Mouse (Mus musculus): ENCODE measurements around the gene Pigh. TPM values are rescaled to one million over a fixed set of nuclear protein-coding genes. Genes with fewer than 3 reads are reported as not detected.

The Pigh gene
- 1 to 10 TPM; 1.7 to 2.4 TPM for total RNA-seq (2021)
- long read RNA-seq, experiment 1, partial matches to known transcripts: 0 of 1 reads
- long read RNA-seq, experiment 1, other reads (novel, unspliced or antisense): 0 of 1 reads
- long read RNA-seq, experiment 2: 0 reads

GRCm38 (mm10) chr12:79089182-79089812 is at the start of gene Pigh:
Gene Pigh (minus strand): TSS chr12:79089651.
- DNase-seq (ENCODE audit: low spot score): peak; percentile 77

GRCm38 (mm10) chr12:79138999-79139398 is 49.5 kb upstream of the Pigh start:
- DNase-seq (ENCODE audit: low spot score): no peak

DNA sequence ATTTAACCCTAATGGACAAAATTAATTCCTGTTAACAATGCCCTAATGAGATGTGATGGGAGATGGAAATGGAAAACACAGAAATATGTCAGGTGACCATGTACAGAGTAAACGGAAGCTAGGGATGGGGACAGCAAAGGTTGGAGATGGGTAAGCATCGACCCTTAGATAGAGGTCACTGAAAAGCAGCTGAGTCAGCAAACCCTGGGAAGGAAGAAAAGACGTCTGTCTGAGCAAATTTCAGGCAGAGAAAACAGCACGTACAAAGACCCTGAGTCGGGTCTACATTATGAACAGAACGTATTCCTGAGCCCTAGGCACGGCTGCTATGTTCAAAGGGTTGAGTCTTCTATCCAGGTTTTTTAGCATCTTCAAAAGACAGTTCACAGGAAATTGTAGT is 47.5 kb upstream of the Pigh start:
- no peak for DNase-seq (ENCODE audit: low spot score)

DNA sequence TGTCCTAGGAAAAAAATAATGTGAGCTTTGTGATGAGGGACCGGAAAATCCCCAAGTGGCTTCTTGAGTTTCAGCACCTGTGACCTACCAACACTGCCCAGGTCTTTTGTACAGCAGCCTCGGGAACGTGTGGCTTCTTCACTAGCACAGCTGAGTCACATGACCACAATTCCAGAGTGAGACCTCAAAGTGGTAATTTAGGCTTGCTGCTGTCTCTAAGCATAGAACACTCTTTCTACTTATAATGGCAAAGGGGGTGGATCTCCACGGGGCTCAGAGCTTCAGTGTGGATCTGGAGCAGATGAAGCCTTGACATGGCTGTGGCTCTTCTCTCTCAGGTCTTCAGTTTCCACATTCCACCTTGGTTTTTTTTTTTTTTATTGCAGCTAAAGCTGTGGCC is 45.7 kb upstream of the Pigh start:
- DNase-seq (ENCODE audit: low spot score): no peak

GRCm38 (mm10) chr12:79134676-79135075 is 45.2 kb upstream of the Pigh start:
- no peak for DNase-seq (ENCODE audit: low spot score)

DNA sequence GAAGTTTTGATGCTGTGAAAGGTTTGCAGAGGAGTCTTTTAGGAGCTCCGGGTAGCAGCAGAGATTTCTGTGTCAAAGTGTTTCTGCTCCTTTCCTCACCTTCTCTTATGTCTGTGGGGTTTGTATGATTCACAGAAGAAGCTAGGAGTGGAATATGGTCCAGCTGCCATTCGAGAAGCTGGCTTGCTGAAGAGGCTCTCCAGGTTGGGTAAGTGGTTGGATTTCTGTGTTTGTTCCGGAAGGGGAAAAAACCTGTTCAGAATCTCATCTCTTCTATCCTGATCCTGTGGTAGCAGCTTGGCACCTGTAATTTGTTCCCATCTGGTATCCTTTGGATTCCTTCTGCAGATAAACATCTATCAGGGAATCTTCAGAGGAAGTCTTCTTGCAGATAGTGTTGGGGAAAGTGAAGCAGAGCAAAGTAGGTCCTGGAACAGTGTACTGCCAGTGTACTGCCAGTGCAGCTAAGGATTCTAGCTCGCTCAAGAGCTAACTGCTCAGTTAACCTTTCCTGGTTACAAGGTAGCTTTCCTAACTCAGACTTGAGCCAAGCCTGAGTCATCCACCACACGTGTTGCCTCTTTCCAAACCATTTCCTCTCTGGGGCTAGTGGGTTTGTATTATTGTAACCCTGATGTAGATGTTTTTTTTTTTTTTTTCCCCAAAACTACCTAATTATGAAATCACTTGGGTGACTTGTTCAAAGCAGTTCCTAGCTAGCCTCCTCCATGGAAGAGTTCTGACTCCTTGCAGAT is 42.4 kb upstream of the Pigh start:
- no peak for DNase-seq (ENCODE audit: low spot score)

GRCm38 (mm10) chr12:79131178-79131675 is 41.8 kb upstream of the Pigh start:
- DNase-seq (ENCODE audit: low spot score): no peak

DNA sequence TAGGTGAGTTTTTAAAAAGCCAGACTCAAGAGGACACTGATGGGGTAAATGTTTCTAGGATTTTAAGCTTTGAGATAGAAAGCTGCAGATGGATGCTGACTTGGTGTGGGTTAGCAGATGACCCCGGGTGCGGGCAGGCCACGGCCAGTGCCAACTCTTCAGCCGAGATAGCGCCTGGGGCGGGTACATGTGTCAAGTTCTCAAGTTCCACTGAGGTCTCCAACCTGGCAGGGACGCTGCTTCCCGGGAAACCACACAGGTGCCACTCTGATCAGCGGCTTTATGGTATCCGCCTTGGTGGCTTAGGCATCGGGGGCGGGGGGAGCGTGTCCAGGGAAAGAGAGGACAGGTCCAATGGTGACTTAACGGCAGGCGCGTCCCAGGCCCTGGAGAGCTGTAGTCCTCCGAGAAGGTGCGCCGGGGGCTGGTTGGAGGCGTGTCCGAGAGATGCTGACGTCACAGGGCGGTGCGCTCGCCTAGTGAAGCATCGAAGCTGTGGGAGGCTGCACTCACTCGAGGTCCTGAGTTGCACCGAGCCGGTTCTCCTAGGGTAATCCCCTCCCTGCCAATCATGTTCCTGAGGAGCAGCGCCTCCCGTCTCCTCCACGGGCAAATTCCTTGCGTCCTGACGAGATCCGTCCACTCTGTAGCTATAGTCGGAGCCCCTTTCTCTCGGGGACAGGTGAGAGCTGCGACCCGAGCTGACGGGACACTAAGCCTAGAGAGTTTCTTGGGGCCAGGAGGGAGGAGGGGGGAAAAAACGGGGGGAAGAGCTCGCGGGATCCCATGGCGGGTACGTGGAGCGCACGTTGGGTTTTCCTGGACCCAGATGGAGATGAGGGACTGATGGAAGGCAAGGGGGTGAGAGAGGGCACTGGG is 41.1 kb upstream of the Pigh start, which contains the start of gene Arg2:
TSS of gene Arg2 (plus strand) at position 479 of the 879 bp plus-strand sequence.
- peak; percentile 29 for DNase-seq (ENCODE audit: low spot score)

DNA sequence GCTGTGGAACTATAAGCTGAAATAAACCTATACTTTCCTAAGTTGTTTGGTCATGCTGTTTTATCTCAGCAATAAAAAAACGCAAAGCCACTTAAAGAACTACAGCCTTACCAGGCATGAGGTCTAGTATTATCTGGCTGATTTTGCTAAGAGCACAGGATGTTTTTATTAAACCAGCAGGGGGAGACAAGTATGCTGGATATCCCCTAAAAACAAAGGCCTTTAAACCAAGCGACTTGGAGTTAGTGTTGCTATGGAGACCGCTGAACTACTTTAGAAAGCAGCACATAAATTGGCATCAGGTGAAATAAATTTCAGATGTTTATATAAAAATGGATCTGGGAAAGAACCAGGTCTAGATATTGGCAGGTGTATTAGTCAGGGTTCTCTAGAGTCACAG is 33.4 kb upstream of the Pigh start:
- no peak for DNase-seq (ENCODE audit: low spot score)

- DNase-seq (ENCODE audit: low spot score): no peak
Observed at GRCm38 (mm10) chr12:79118991-79119390, 29.5 kb upstream of the Pigh start.

- no peak for DNase-seq (ENCODE audit: low spot score)
Observed at GRCm38 (mm10) chr12:79105312-79105711, 15.9 kb upstream of the Pigh start.

DNA sequence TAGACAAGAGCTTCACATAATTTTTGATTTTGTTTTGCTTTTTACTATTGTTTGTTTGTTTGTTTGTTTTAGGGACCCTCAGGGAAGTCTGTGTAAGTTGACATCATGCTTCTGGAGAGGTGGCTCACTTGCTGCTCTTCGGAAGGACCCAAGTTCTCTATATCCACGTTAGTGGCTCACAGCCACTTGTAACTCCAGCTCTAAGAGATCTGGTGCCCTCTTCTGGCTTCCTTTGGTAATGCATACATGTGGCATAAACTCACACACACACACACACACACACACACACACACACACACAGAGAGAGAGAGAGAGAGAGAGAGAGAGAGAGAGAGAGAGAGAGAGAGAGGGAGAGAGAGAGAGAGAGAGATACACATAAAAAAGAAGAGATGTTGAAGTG is 15.1 kb upstream of the Pigh start:
- DNase-seq (ENCODE audit: low spot score): no peak

DNA sequence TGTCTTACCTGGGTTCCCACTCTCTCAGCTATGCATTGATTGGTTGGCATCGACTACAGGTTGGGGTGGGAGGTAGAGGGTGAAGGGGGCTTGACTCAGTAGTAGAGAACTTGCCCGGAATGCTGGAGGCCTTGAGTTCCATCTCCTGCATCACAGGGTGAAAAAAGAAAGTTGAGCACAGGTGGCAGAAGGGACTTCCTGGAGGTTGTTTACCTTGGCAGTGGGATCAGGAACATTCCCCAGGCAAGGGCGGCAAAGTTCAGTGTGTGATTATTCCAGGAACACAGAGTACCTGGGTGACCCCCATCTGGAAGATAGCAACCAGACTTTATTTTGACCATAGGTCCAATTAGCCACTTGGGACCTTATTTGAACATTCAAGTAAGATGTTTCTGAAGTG is 14.3 kb upstream of the Pigh start:
- DNase-seq (ENCODE audit: low spot score): no peak

GRCm38 (mm10) chr12:79097106-79097752 is 7.8 kb upstream of the Pigh start:
- peak; percentile 20 for DNase-seq (ENCODE audit: low spot score)

DNA sequence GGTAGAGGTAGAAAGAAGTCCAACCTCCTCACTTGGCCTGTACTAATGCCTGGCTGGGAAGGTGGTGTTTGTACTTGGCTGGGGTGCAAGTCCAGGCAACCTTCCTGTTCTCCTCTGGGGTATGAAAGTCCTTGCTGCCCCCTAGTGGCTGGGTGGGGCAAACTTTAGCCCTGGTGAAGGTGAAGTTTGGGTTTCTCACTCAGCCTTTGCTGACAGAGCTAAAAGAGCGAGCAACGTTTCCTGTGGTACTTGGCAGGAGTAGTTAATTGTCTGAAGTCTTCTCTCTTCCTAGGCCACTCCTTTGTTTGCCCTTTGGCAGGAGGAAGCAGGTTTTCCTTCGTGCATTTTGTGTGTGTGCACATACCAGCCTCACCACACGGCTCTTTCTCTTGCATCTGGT is 3.1 kb upstream of the Pigh start:
- DNase-seq (ENCODE audit: low spot score): peak; percentile 65

GRCm38 (mm10) chr12:79073362-79073761 is 16.1 kb downstream of the Pigh start:
- DNase-seq (ENCODE audit: low spot score): no peak

DNA sequence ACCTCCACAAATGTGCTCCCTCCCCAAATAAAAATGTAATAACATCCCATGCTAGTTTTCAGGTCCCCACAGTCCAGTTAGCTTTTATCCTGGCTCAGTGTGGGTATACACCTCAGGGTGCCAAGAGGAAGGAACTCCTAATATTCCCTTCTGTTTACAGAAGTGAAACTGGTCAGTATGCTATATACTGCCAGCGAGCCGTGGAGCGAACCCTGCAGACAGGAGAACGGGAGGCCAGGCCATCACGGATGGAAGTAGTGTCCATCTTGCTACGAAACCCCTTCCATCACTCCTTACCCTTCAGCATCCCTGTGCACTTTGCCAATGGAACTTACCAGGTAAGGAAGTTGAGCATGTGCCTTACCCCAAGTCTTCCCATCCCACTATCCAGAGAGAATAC is 16.9 kb downstream of the Pigh start:
- DNase-seq (ENCODE audit: low spot score): no peak

GRCm38 (mm10) chr12:79070736-79071333 is 18.6 kb downstream of the Pigh start:
- no peak for DNase-seq (ENCODE audit: low spot score)

DNA sequence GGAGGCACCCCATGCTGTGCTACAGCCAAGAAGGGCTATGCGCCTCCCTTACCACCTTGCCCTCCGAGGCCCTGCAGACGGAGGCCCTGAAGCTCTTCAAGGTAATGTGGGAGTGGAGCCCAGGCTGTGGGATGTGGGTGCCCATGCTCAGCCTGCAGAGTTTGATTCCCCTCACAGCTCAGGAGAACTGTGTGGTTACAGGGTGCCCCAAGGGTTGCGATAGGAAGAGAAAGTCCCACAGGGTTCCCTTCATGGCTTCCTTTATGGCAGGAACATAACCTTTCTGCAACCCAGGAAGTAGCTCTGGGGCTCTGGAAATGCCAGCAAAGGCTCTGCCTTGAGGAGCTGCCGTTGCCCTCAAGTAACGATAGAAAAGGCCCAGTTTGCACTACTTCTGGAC is 19.5 kb downstream of the Pigh start:
- DNase-seq (ENCODE audit: low spot score): no peak

- DNase-seq (ENCODE audit: low spot score): no peak
Observed at GRCm38 (mm10) chr12:79069187-79069608, 20.3 kb downstream of the Pigh start.

GRCm38 (mm10) chr12:79068306-79068705 is 21.1 kb downstream of the Pigh start:
- no peak for DNase-seq (ENCODE audit: low spot score)

All from gastrocnemius, adult 18-20 months (tissue).